Mouse (Mus musculus): ENCODE measurements around the gene Itsn2.

GRCm38 (mm10) chr12:4571864-4572263 lies 20.6 kb upstream of the Itsn2 start:
- TF ChIP-seq POLR2A (IDR thresholded peaks at IDR 0.05; ENCODE audit: insufficient read length, low read depth), result no peak
- TF ChIP-seq MYOG (IDR thresholded peaks at IDR 0.05; ENCODE audit: control insufficient read depth in 1 of 3, insufficient read depth in 1 of 3, insufficient read length in 2 of 3, low read depth in 2 of 3), result no peak

Data from myocyte (in vitro differentiated cells).